Comparison of ENCODE assay signal across 19 mouse cellular contexts in the genomic region with DNA sequence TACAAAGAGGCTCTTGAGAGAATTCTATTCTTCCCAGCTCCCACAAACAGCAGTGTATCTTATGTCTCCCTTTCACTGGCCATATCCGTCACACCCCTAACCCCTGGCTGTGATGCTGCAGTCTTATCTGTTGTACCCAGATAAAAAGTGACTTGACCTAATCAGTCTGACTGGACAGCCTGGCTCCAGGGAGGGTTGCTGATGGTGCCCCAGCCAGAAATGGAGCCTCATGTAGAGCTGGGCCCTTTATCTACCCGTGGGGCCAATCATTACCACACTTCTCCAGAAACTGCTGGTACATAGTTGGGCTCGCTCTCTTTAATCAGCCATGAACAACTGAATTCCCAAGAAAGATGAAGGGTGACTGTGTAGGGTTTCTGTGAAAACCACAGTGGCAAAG. TPM values are rescaled to one million over a fixed set of nuclear protein-coding genes. Genes with fewer than 3 reads are reported as not detected.
DNase-seq lines count a peak whose midpoint lies in the region; ATAC-seq and TF ChIP-seq lines count a peak whose summit lies in the region.
"Had no signal": no experiment of that assay in that cellular context is flagged by ENCODE, and none has a peak within 500 bp of the region (broad histone marks: within the 10 kb centered on the region; RNA-seq: fewer than 3 reads in every experiment).

No protein-coding gene starts in this region.

- no peak for TF ChIP-seq CTCF in G1E (IDR thresholded peaks at IDR 0.05; ENCODE audit: low read depth, low read length)

- 77% methylated on average over 3 of the region's 3 CpGs for WGBS in hindbrain, embryonic 10.5 days
- WGBS in hindbrain, embryonic 11.5 days: 79% methylated on average over 3 of the region's 3 CpGs
- 20% methylated on average over 3 of the region's 3 CpGs for WGBS in liver, embryonic 12.5 days (ENCODE audit: insufficient replicate concordance)

- no peak for ATAC-seq in hindbrain, embryonic 11.5 days (ENCODE audit: low FRiP score)
- peak; percentile 78 for ATAC-seq in G1E (ENCODE audit: extremely low read depth, insufficient number of reproducible peaks, low FRiP score, poor library complexity, severe bottlenecking)
- peak; percentile 94 for ATAC-seq in liver, embryonic 12.5 days
- ATAC-seq: hindbrain, embryonic 16.5 days; midbrain, embryonic 15.5 days; Patski had no signal

- H3K4me2 ChIP-seq in hindbrain, embryonic 11.5 days (replicated peaks; ENCODE audit: low read depth, low read length): no peak overlapping the region
- peak overlapping the region; percentile 52 for H3K4me2 ChIP-seq in liver, embryonic 12.5 days
- H3K4me2 ChIP-seq: midbrain, embryonic 15.5 days had no signal

- H3K4me3 ChIP-seq in hindbrain, embryonic 10.5 days: no peak overlapping the region
- H3K4me3 ChIP-seq in hindbrain, embryonic 11.5 days (ENCODE audit: low read depth, low read length): no peak overlapping the region
- no peak overlapping the region; the same call in 1 of the 2 replicates for H3K4me3 ChIP-seq in G1E (ENCODE audit: low read depth, low read length)
- H3K4me3 ChIP-seq in liver, embryonic 12.5 days: peak overlapping the region; percentile 17; the same call in 1 of the 2 replicates
- H3K4me3 ChIP-seq: midbrain, embryonic 15.5 days had no signal

- no peaks in the 10 kb centered on the region for H3K36me3 ChIP-seq in hindbrain, embryonic 10.5 days
- no peaks in the 10 kb centered on the region for H3K36me3 ChIP-seq in hindbrain, embryonic 11.5 days (ENCODE audit: control insufficient read depth, insufficient read depth, low read length)
- H3K36me3 ChIP-seq in G1E (replicated peaks): no peaks in the 10 kb centered on the region
- no peaks in the 10 kb centered on the region for H3K36me3 ChIP-seq in liver, embryonic 12.5 days
- H3K36me3 ChIP-seq: midbrain, embryonic 15.5 days had no signal

- no peak overlapping the region for H3K9ac ChIP-seq in hindbrain, embryonic 11.5 days (ENCODE audit: low read depth, low read length)
- peak overlapping the region; percentile 73 for H3K9ac ChIP-seq in liver, embryonic 12.5 days
- H3K9ac ChIP-seq: midbrain, embryonic 15.5 days had no signal

- H3K9me3 ChIP-seq in hindbrain, embryonic 10.5 days: no peaks in the 10 kb centered on the region
- no peaks in the 10 kb centered on the region for H3K9me3 ChIP-seq in hindbrain, embryonic 11.5 days (ENCODE audit: control insufficient read depth, low read length)
- H3K9me3 ChIP-seq in G1E (replicated peaks): no peaks in the 10 kb centered on the region
- H3K9me3 ChIP-seq in liver, embryonic 12.5 days (replicated peaks): no peaks in the 10 kb centered on the region
- H3K9me3 ChIP-seq: midbrain, embryonic 15.5 days had no signal

- H3K27ac ChIP-seq in hindbrain, embryonic 10.5 days: peak overlapping the region; percentile 41
- no peak overlapping the region for H3K27ac ChIP-seq in hindbrain, embryonic 11.5 days (ENCODE audit: low read depth, low read length)
- peak overlapping the region; percentile 100 for H3K27ac ChIP-seq in liver, embryonic 12.5 days
- H3K27ac ChIP-seq: kidney, postnatal 0 days; midbrain, embryonic 15.5 days had no signal

- no peaks in the 10 kb centered on the region for H3K27me3 ChIP-seq in hindbrain, embryonic 10.5 days (ENCODE audit: insufficient read depth, poor library complexity, severe bottlenecking)
- H3K27me3 ChIP-seq in hindbrain, embryonic 11.5 days (ENCODE audit: control insufficient read depth, insufficient read depth, low read length): no peaks in the 10 kb centered on the region
- no peaks in the 10 kb centered on the region for H3K27me3 ChIP-seq in G1E (ENCODE audit: insufficient read depth, low read length)
- no peaks in the 10 kb centered on the region for H3K27me3 ChIP-seq in liver, embryonic 12.5 days (replicated peaks)
- H3K27me3 ChIP-seq: midbrain, embryonic 15.5 days; Patski had no signal

- DNase-seq in hindbrain, embryonic 10.5 days (ENCODE audit: low spot score): no peak
- no peak for DNase-seq in hindbrain, embryonic 11.5 days (ENCODE audit: low spot score)
- peak; percentile 79 for DNase-seq in G1E (ENCODE audit: low spot score)
- peak; percentile 77 for DNase-seq in c-Kit-negative CD71-positive TER-119-positive erythroid progenitor cells, embryonic 14.5 days (ENCODE audit: low read depth, low spot score)
- no peak for DNase-seq in right cerebral cortex, adult 18-20 months
- DNase-seq in ovary, postnatal 36 days (ENCODE audit: low spot score): no peak
- DNase-seq: adrenal gland, adult 8-10 months; gastrocnemius, postnatal 36 days; layer of hippocampus, adult 9-11 months; lung, postnatal 36 days; thymus, postnatal 4 days had no signal

- peaks cover 35% of the 10 kb centered on the region for H3K4me1 ChIP-seq in hindbrain, embryonic 10.5 days (replicated peaks)
- no peaks in the 10 kb centered on the region for H3K4me1 ChIP-seq in hindbrain, embryonic 11.5 days (replicated peaks; ENCODE audit: control insufficient read depth, insufficient read depth, low read length)
- peaks cover 83% of the 10 kb centered on the region for H3K4me1 ChIP-seq in G1E (ENCODE audit: insufficient read depth, low read depth, low read length)
- H3K4me1 ChIP-seq in liver, embryonic 12.5 days: peaks cover 91% of the 10 kb centered on the region
- H3K4me1 ChIP-seq: midbrain, embryonic 15.5 days had no signal

RNA-seq across cellular contexts. Expression of gene Tnp1, which starts 22.8 kb away (rescaled TPM):
- polyA plus RNA-seq in hindbrain, embryonic 10.5 days (2016; fragmentation: Nextera tagmentation; extraction: Ambion mirVana): not detected in 2 replicates
- polyA plus RNA-seq in hindbrain, embryonic 11.5 days (2014; fragmentation: Nextera tagmentation; extraction: Ambion mirVana): not detected in 2 replicates
- total RNA-seq in G1E (2014; fragmentation: Nextera tagmentation) (not detected in 2 replicates), G1E (2017) (not detected in 2 replicates)
- polyA plus RNA-seq in G1E (2012): not detected in 2 replicates
- not detected in 2 replicates for polyA plus RNA-seq in liver, embryonic 12.5 days (2016; fragmentation: Nextera tagmentation; extraction: Ambion mirVana)
- total RNA-seq: adrenal gland, adult 8-10 months; CH12.LX; gastrocnemius, postnatal 36 days; left cerebral cortex, postnatal 25 days had no signal
- polyA plus RNA-seq: hindbrain, embryonic 16.5 days; kidney, postnatal 0 days; midbrain, embryonic 15.5 days; neural tube, embryonic 11.5 days; Patski had no signal

Comparison
In these comparisons a context has a peak if more than half of its experiments do, and no peak if none do; other contexts are left out.
1. DNase-seq: peak in G1E (single experiment) and c-Kit-negative CD71-positive TER-119-positive erythroid progenitor cells, embryonic 14.5 days (single experiment); none in hindbrain, embryonic 10.5 days (single experiment), hindbrain, embryonic 11.5 days (single experiment), right cerebral cortex, adult 18-20 months (single experiment) and ovary, postnatal 36 days (single experiment).